Mouse (Mus musculus): ENCODE data around the gene Pck2. TPM values are rescaled to one million over a fixed set of nuclear protein-coding genes. Genes with fewer than 3 reads are reported as not detected.

The Pck2 gene
- polyA plus RNA-seq, 1 experiment = 87.9 TPM

DNA sequence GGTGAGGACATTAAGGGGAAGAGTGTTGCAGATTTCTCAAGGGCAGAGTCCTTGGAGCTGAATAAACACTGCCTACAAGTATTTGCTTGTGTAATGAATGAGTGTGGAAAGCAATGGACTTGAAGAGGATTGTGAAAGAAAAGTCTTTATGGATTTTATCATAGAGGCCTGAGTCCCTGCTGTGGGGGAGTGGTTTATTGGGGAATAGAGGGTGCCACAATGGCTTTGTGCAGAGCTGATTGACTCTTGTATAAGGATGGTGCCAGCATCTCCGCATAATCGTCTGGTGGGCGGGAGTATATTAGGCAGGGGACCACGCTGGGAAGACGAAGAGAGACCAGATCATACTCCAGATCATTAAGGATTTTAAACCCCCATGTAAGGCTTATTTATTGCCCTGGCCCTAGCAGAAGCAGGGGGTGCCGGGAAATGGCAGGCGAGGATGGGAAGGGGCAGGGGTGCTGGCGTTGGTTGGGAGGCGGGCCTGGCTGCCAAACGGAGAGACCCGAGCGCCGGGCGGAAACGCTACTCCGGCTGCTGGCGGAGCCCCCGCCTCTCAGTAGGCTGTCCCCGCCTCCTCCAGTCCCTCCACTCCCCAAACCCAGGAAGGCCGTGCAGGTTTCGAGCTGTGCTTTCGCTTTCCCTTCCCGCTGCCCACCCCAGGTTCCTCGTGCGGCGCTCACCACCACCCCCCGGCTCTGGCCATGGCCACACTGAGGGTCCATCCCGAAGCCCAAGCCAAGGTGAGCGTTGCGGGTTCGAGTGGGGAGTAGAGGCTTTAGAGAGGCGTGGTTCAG, 38.0 kb downstream of the Pck2 start, which contains the start of gene Psme1:
Psme1 (plus strand) TSS at position 253 of the 797 bp plus-strand sequence.
- no peaks in the 10 kb centered on the region for H3K79me2 ChIP-seq (ENCODE audit: control insufficient read depth, insufficient read depth)
- peak within 1 kb of the TSS; percentile 78 for H3ac ChIP-seq (ENCODE audit: control insufficient read depth, insufficient read length, low read depth)
- no peaks in the 10 kb centered on the region for H3K27me3 ChIP-seq (ENCODE audit: control insufficient read depth, insufficient read depth, insufficient read length)
- no peak for TF ChIP-seq USF1 (IDR thresholded peaks at IDR 0.05; ENCODE audit: low read depth)
- H3K79me3 ChIP-seq (ENCODE audit: low read depth) = no peaks in the 10 kb centered on the region
- peak within 1 kb of the TSS; percentile 61 for H3K4me3 ChIP-seq (ENCODE audit: insufficient read depth, poor library complexity, severe bottlenecking)
- peaks cover 3% of the 10 kb centered on the region for H3K36me3 ChIP-seq (ENCODE audit: control insufficient read depth, insufficient read depth)

DNA sequence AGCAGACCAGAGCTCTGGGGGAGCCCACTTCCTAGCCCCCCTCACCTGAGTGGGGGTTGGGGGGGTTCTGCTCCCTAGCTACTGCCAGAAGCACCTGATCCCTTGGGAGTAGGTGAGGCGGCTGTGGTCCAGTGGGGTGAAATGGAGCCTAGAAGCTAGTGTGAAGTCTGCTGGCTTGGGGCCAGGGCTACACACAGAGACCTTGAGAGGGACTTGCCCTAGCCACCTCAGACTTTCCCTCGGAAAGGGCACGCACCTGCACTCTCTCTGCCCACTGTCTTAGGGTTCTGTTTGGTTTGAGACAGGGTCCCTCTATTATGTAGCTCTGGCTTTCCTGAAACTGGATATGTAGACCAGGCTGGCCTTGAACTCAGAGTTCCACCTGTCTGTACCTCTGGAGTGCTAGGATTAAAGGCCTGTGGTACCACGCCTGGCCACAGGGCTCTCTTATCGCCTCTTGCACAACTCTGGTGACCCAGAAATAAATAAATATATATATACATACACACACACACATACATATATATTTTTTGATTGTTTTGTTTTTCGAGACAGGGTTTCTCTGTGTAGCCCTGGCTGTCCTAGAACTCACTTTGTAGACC, 38.7 kb downstream of the Pck2 start:
- TF ChIP-seq MYOD1 (IDR thresholded peaks at IDR 0.05; ENCODE audit: control insufficient read depth, insufficient read length, low read depth) (no peak), CEBPB (IDR thresholded peaks at IDR 0.05; ENCODE audit: low read depth) (peak; percentile 12)
- peak overlapping the region; percentile 78 for H3ac ChIP-seq (ENCODE audit: control insufficient read depth, insufficient read length, low read depth)
- H3K79me2 ChIP-seq (ENCODE audit: control insufficient read depth, insufficient read depth) = no peaks in the 10 kb centered on the region
- no peaks in the 10 kb centered on the region for H3K27me3 ChIP-seq (ENCODE audit: control insufficient read depth, insufficient read depth, insufficient read length)
- H3K79me3 ChIP-seq (ENCODE audit: low read depth) = no peaks in the 10 kb centered on the region
- H3K4me3 ChIP-seq (ENCODE audit: insufficient read depth, poor library complexity, severe bottlenecking) = peak overlapping the region; percentile 61
- H3K36me3 ChIP-seq (ENCODE audit: control insufficient read depth, insufficient read depth) = peaks cover 3% of the 10 kb centered on the region

DNA sequence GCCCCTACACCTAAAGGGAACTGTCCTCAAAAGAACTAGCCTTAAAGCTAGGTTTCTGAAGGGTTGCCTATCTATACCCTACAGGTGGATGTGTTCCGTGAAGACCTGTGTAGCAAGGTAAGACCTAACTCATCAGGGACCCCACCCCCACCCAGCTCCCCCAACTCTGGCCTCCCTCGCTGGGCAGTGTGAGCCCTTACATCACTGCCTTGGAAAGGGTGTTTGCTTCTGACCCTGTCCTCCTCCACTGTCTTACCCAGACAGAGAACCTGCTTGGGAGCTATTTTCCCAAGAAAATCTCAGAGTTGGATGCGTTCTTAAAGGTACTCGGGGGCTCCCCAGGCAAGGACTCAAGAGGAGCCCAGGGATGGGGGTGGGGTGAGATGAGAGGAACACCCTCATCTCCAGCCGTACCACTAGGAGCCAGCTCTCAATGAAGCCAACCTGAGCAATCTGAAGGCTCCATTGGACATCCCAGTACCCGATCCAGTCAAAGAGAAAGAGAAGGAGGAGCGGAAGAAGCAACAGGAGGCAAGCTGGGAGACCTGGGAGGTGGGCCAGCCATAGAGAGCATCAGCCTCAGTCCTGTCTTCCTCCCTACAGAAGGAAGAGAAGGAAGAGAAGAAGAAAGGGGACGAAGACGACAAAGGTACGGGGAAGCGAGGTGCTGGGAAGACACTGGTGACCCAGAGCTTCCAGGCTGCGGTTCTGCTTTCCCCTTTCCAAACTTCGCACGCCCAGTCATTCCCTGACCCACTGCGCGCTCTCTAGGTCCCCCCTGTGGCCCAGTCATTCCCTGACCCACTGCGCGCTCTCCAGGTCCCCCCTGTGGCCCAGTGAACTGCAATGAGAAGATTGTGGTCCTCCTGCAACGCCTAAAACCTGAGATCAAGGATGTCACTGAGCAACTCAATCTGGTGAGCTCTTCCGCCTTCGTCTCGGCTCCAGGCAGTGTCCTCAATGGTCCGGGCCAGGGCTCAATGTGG, 39.7 kb downstream of the Pck2 start:
- H3ac ChIP-seq (ENCODE audit: control insufficient read depth, insufficient read length, low read depth) = no peak overlapping the region
- H3K79me3 ChIP-seq (ENCODE audit: low read depth) = no peaks in the 10 kb centered on the region
- peaks cover 3% of the 10 kb centered on the region for H3K36me3 ChIP-seq (ENCODE audit: control insufficient read depth, insufficient read depth)
- no peaks in the 10 kb centered on the region for H3K27me3 ChIP-seq (ENCODE audit: control insufficient read depth, insufficient read depth, insufficient read length)
- TF ChIP-seq USF1 (IDR thresholded peaks at IDR 0.05; ENCODE audit: low read depth) = no peak
- no peak for TF ChIP-seq MAX (IDR thresholded peaks at IDR 0.05)
- no peak for TF ChIP-seq MYOD1 (IDR thresholded peaks at IDR 0.05; ENCODE audit: control insufficient read depth, insufficient read length, low read depth)
- TF ChIP-seq CTCF (IDR thresholded peaks at IDR 0.05; ENCODE audit: control insufficient read depth, insufficient read depth, insufficient read length) = no peak
- TF ChIP-seq CEBPB (IDR thresholded peaks at IDR 0.05; ENCODE audit: low read depth) = no peak
- TF ChIP-seq MYOG (IDR thresholded peaks at IDR 0.05; ENCODE audit: control insufficient read depth, extremely low read depth, insufficient read length) = no peak
- TF ChIP-seq FOSL1 (IDR thresholded peaks at IDR 0.05; ENCODE audit: insufficient read depth, low read length, poor library complexity, severe bottlenecking) = no peak
- H3K79me2 ChIP-seq (ENCODE audit: control insufficient read depth, insufficient read depth) = no peaks in the 10 kb centered on the region
- H3K4me3 ChIP-seq (ENCODE audit: insufficient read depth, poor library complexity, severe bottlenecking) = no peak overlapping the region

DNA sequence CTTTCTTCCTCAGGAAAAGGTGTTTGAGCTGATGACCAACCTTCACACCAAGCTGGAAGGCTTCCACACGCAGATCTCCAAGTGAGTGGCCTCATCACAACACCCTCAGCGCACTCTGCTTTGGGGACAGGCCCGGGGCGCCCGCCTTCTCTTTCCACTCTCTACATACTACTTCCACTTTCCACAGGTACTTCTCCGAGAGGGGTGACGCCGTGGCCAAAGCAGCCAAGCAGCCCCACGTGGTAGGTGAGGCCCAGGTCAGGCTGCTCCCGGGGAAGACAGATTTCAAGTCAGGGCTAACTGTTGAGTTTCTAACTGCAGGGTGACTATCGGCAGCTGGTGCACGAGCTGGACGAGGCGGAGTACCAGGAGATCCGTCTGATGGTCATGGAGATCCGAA, 40.7 kb downstream of the Pck2 start:
- Histone ChIP-seq H3K27me3 (ENCODE audit: control insufficient read depth, insufficient read depth, insufficient read length) (no peaks in the 10 kb centered on the region), H3K79me3 (ENCODE audit: low read depth) (no peaks in the 10 kb centered on the region), H3ac (ENCODE audit: control insufficient read depth, insufficient read length, low read depth) (no peak overlapping the region), H3K4me3 (ENCODE audit: insufficient read depth, poor library complexity, severe bottlenecking) (no peak overlapping the region), H3K79me2 (ENCODE audit: control insufficient read depth, insufficient read depth) (no peaks in the 10 kb centered on the region), H3K36me3 (ENCODE audit: control insufficient read depth, insufficient read depth) (peaks cover 3% of the 10 kb centered on the region)
- TF ChIP-seq CTCF (IDR thresholded peaks at IDR 0.05; ENCODE audit: control insufficient read depth, insufficient read depth, insufficient read length) (no peak), FOSL1 (IDR thresholded peaks at IDR 0.05; ENCODE audit: insufficient read depth, low read length, poor library complexity, severe bottlenecking) (no peak), USF1 (IDR thresholded peaks at IDR 0.05; ENCODE audit: low read depth) (no peak), CEBPB (IDR thresholded peaks at IDR 0.05; ENCODE audit: low read depth) (no peak), MAX (IDR thresholded peaks at IDR 0.05) (no peak), MYOG (IDR thresholded peaks at IDR 0.05; ENCODE audit: control insufficient read depth, extremely low read depth, insufficient read length) (no peak), MYOD1 (IDR thresholded peaks at IDR 0.05; ENCODE audit: control insufficient read depth, insufficient read length, low read depth) (no peak)

DNA sequence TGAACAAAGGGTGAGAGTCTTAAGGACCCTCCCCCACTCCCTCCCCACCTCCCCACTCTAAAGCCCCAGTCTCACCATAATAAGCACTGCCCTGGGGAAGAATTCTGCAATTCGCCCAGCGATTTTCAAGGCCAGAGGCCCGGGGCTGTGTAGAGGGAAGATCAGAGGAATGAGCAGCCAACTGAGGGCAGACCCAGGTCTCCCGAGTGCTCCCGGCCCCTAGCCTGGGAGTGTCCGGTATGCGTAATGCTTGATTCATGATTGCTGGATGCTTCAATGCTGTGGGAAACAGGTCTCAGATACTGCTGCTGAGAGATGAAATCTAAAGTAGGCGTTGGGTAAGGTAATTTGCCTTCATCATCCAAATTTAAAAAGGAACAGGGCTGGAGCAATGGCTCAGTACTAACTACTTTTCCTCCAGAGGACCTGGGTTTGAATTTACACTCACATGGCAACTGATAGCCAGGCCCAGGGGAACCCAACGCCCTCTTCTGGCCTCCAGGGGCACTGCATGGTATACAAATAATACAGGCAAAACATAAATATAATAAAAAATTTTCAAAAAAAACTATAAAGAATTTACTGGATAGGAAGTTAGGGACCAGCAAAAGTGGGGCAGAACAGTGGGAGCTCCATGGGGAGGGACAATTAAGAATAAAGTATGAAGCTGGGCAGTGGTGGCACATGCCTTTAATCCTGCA, 42.1 kb downstream of the Pck2 start:
- Histone ChIP-seq H3K79me2 (ENCODE audit: control insufficient read depth, insufficient read depth) (no peaks in the 10 kb centered on the region), H3K79me3 (ENCODE audit: low read depth) (no peaks in the 10 kb centered on the region), H3ac (ENCODE audit: control insufficient read depth, insufficient read length, low read depth) (no peak overlapping the region), H3K27me3 (ENCODE audit: control insufficient read depth, insufficient read depth, insufficient read length) (no peaks in the 10 kb centered on the region), H3K4me3 (ENCODE audit: insufficient read depth, poor library complexity, severe bottlenecking) (no peak overlapping the region), H3K36me3 (ENCODE audit: control insufficient read depth, insufficient read depth) (peaks cover 3% of the 10 kb centered on the region)
- no peak for TF ChIP-seq MYOD1 (IDR thresholded peaks at IDR 0.05; ENCODE audit: control insufficient read depth, insufficient read length, low read depth)

All from C2C12 (cell line).